Mouse (Mus musculus) heart, postnatal 0 days (tissue): Measurements from ENCODE around the gene Sema5a. TPM values are rescaled to one million over a fixed set of nuclear protein-coding genes. Genes with fewer than 3 reads are reported as not detected.

Experiments used
- ATAC-seq: fragments of 200-750 bp; cut with Nextera tagmentation; 2 replicates; pipeline ENCODE4 v1.8.0; 2017; ENCODE audit warnings: low read depth, moderate number of reproducible peaks, moderate library complexity; ENCODE audit not compliant: insufficient read depth
- DNase-seq: peaks from one replicate; pipeline ENCODE4 v3.0.0-alpha.2; 2016; ENCODE audit warnings: low spot score
- H3K27ac ChIP-seq: fragments of 300-500 bp; sonication (generic); 2 replicates; pipeline ENCODE4 v1.5.1; 2014; ENCODE audit warnings: low read depth, mild to moderate bottlenecking
- H3K27me3 ChIP-seq: fragments of 300-500 bp; sonication (generic); 2 replicates; pipeline ENCODE4 v1.6.1; 2014; ENCODE audit warnings: low read length, mixed read lengths; ENCODE audit not compliant: control insufficient read depth, insufficient read depth
- H3K36me3 ChIP-seq: fragments of 300-500 bp; sonication (generic); replicated peaks from 2 replicates; pipeline ENCODE4 v1.6.1; 2014; ENCODE audit warnings: low read length, mixed read lengths; ENCODE audit not compliant: control insufficient read depth, insufficient read depth
- H3K4me1 ChIP-seq: fragments of 300-500 bp; sonication (generic); 2 replicates; pipeline ENCODE4 v1.6.1; 2014; ENCODE audit warnings: antibody characterized with exemption; ENCODE audit not compliant: control insufficient read depth, insufficient read depth
- H3K4me2 ChIP-seq: fragments of 300-500 bp; sonication (generic); 2 replicates; pipeline ENCODE4 v1.6.1; 2014; ENCODE audit warnings: low read depth, mild to moderate bottlenecking, low read length, moderate library complexity
- H3K4me3 ChIP-seq: fragments of 300-500 bp; sonication (generic); 2 replicates; pipeline ENCODE4 v1.5.1; 2014; ENCODE audit warnings: low read depth, low read length
- H3K9ac ChIP-seq: fragments of 300-500 bp; sonication (generic); replicated peaks from 2 replicates; pipeline ENCODE4 v1.6.1; 2014; ENCODE audit warnings: low read depth, low read length, mixed read lengths
- H3K9me3 ChIP-seq: fragments of 300-500 bp; sonication (generic); replicated peaks from 2 replicates; pipeline ENCODE4 v1.6.1; 2016; ENCODE audit warnings: low read length; ENCODE audit not compliant: control insufficient read depth
- CTCF ChIP-seq: IDR thresholded peaks from 2 replicates; pipeline ENCODE4 v1.5.1; 2016; ENCODE audit warnings: antibody characterized with exemption, control low read depth, low read depth
- EP300 ChIP-seq: IDR thresholded peaks from 2 replicates; pipeline ENCODE4 v1.6.1; 2016; ENCODE audit warnings: antibody characterized with exemption, low read depth
- WGBS: fragments of 180-500 bp; shearing (Covaris S2); extraction: QIAGEN DNeasy Blood & Tissue Kit; methylation state at CpG from one replicate; pipeline ENCODE4 v1.1.7; 2014; 5-methylcytosine and 5-hydroxymethylcytosine counted together
- polyA plus RNA-seq: library from polyadenylated mRNA; unstranded; fragments of >200 nt; fragmentation: Nextera tagmentation; extraction: Ambion mirVana; gene quantifications from 2 replicates; pipeline ENCODE4 v1.2.1, GENCODE M21; 2015
- total RNA-seq: library from RNA; depleted of rRNA; stranded (reverse); fragments of >200 nt; gene quantifications from 2 replicates; pipeline ENCODE4 v1.2.3, GENCODE M21; 2014; ENCODE audit warnings: low replicate concordance

Gene Sema5a
- total and polyA plus RNA-seq, 2 experiments from 2014 or later, result 3.7 to 11.5 TPM

DNA sequence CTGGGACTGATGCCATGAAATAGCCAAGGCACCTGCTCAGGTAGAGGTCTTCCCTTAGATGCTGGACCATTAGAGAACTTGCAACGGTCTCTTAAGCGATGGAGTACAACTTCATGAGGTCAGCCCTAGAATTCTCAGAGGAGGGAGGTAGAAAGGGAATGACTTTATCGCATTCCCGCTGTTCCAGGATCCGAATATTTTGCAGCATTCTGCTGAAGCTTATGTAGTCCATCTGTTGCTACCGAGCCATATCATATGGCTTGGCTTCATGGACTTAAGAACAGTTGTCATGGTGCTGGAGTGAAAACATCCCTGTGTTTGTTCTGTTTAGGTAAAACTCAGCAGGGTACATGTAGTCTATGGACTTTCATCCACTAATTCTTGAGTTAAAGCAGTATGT lies 369.1 kb downstream of the Sema5a start:
- H3K27me3 ChIP-seq, result no peaks in the 10 kb centered on the region
- H3K36me3 ChIP-seq, result no peaks in the 10 kb centered on the region
- peaks cover 8% of the 10 kb centered on the region; the same call in 1 of the 2 replicates for H3K4me1 ChIP-seq
- ATAC-seq, result no peak
- H3K9ac ChIP-seq, result no peak overlapping the region
- no peaks in the 10 kb centered on the region for H3K9me3 ChIP-seq
- TF ChIP-seq CTCF (no peak), EP300 (no peak)
- 83% methylated on average over 6 of the region's 6 CpGs for WGBS
- H3K4me2 ChIP-seq, result no peak overlapping the region
- no peak overlapping the region for H3K27ac ChIP-seq
- DNase-seq, result no peak
- no peak overlapping the region for H3K4me3 ChIP-seq

DNA sequence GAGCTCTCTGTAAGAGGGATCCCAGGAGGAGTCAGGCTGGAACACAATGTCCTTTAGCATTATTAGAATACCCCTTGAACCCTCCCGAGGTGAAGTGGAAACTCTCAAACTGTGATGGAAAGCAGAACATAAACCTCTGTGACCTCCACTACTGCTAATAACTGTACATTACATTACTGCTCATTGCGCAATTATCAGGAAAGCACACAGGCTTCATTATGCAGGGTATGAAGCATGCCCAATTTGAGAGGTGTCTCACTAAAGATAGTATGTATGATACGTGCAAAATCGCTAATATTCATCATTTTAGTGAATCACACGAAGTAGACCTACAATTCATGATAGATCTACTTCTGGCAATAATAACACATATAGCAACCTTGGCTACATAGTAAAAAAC lies 371.2 kb downstream of the Sema5a start:
- no peaks in the 10 kb centered on the region for H3K36me3 ChIP-seq
- no peak overlapping the region for H3K9ac ChIP-seq
- H3K9me3 ChIP-seq, result no peaks in the 10 kb centered on the region
- H3K4me1 ChIP-seq, result 0 out of 2 replicates have a peak, but pooled peaks cover 3% of the 10 kb centered on the region
- H3K27ac ChIP-seq, result no peak overlapping the region
- ATAC-seq, result no peak
- no peak for DNase-seq
- no peaks in the 10 kb centered on the region for H3K27me3 ChIP-seq
- WGBS, result 71% methylated on average over 5 of the region's 5 CpGs
- H3K4me3 ChIP-seq, result no peak overlapping the region
- TF ChIP-seq EP300 (no peak), CTCF (no peak)
- H3K4me2 ChIP-seq, result no peak overlapping the region

DNA sequence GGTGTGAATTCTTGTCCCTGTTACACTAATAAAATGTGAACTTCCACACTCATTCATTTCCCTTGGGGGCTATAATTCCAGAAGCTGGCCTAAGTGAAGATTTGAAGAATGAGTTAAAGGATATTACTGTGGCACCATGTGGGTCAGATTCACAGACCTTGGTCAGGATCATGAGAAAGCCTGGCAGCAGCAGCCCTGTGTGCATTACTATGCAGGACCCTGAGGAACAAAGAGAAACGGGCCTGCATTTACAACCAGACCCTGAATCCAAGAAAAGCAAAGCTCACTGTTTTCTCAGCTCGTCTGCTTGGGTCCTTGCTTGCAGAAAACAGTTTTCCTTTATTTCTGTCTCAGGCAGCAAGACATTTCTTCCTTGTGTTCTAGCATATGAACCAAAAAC lies 374.6 kb downstream of the Sema5a start:
- Histone ChIP-seq H3K4me1 (no peaks in the 10 kb centered on the region), H3K4me2 (no peak overlapping the region), H3K9ac (no peak overlapping the region), H3K27ac (no peak overlapping the region), H3K36me3 (no peaks in the 10 kb centered on the region), H3K4me3 (no peak overlapping the region), H3K9me3 (no peaks in the 10 kb centered on the region), H3K27me3 (no peaks in the 10 kb centered on the region)
- WGBS, result 65% methylated on average over 2 of the region's 2 CpGs
- no peak for TF ChIP-seq EP300
- no peak for ATAC-seq
- DNase-seq, result no peak

DNA sequence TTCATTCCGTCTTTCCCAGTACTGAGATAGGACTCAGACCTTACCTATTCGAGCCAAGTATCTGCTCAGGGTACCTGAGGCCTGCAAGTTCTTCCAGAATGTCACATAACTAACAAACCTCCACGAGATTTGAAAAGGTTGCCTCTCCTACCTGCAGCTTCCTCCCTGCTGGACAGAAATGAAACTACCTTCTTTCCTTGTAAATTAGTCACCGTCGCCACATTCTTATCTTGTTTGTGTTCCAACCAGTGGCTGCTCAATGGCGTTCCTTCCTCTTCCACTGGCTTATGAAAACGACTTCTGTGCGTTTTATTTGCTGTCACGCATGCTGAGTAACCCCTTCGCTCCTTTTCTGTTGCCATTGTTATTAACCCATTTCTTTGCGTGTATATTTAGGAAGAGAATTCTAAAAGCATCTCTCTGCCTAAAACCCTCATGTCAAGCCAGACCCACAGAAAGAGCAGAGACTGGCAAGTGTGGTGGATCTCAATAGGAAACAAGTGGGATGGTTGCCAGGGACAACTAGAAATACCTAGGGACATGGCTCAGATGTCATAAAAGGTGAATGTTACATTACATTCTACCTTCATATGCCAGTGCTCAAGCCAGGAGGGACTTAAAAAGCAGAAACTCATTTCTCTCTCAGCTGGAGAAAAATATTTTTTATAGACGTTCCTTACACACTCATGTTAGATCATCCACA lies 378.6 kb downstream of the Sema5a start:
- ATAC-seq, result no peak
- DNase-seq, result no peak
- no peak overlapping the region for H3K9ac ChIP-seq
- H3K4me3 ChIP-seq, result no peak overlapping the region
- no peaks in the 10 kb centered on the region for H3K36me3 ChIP-seq
- 70% methylated on average over 12 of the region's 12 CpGs for WGBS
- no peaks in the 10 kb centered on the region for H3K27me3 ChIP-seq
- no peaks in the 10 kb centered on the region for H3K4me1 ChIP-seq
- H3K9me3 ChIP-seq, result no peaks in the 10 kb centered on the region
- no peak overlapping the region for H3K4me2 ChIP-seq
- no peak for TF ChIP-seq CTCF
- no peak for TF ChIP-seq EP300
- no peak overlapping the region for H3K27ac ChIP-seq

DNA sequence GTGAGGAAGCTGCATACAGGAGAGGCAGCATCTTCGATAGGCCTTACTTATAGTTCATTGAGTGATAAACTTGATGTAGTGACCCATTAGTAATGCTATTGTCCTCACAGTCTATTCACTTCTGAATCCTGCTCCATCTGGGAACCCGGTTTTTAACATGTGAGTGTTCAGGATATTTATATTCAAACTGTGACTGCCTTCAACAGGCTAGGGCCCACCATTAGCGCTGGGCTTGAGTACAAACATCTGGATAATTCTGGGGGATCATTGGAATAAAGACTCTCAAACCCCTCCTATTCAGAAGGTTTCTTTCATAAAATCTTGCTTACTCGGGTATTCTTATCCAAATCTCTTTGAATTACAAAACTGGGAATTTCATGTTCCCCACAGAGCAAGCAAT lies 379.5 kb downstream of the Sema5a start:
- ATAC-seq (no peak), DNase-seq (no peak)
- 75% methylated on average over 4 of the region's 4 CpGs for WGBS
- H3K4me1 ChIP-seq, result no peaks in the 10 kb centered on the region
- no peak overlapping the region for H3K4me2 ChIP-seq
- 0 out of 2 replicates have a peak, but pooled peaks cover 4% of the 10 kb centered on the region for H3K36me3 ChIP-seq
- H3K9me3 ChIP-seq, result no peaks in the 10 kb centered on the region
- no peak overlapping the region for H3K9ac ChIP-seq
- H3K4me3 ChIP-seq, result no peak overlapping the region
- no peak overlapping the region for H3K27ac ChIP-seq
- no peaks in the 10 kb centered on the region for H3K27me3 ChIP-seq
- no peak for TF ChIP-seq CTCF
- TF ChIP-seq EP300, result no peak

DNA sequence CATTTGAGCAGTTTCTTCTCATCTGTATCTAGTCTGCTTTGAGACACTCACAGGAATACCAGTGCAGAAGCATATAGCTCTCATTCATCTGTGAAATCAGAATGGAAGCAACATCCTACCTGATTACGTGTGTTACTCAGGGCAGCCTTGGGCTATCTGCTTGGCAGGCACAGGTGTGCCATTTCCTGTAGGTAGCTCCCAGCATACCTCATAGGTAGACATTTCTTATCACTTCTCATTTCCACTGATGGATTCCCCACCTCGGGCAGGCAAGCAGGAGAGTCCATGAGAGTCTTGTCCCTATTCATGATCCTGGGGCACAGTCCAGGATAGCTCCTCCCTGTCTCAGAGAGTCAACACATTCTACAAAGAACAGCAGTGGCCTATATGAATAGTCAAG lies 381.4 kb downstream of the Sema5a start:
- ATAC-seq (no peak), DNase-seq (no peak)
- Histone ChIP-seq H3K36me3 (0 out of 2 replicates have a peak, but pooled peaks cover 4% of the 10 kb centered on the region), H3K9ac (no peak overlapping the region), H3K27me3 (no peaks in the 10 kb centered on the region), H3K27ac (no peak overlapping the region), H3K4me1 (no peaks in the 10 kb centered on the region), H3K9me3 (no peaks in the 10 kb centered on the region), H3K4me3 (no peak overlapping the region), H3K4me2 (no peak overlapping the region)
- TF ChIP-seq CTCF, result no peak
- no peak for TF ChIP-seq EP300
- 76% methylated on average over 2 of the region's 2 CpGs for WGBS
